Mouse (Mus musculus) embryonic facial prominence, embryonic 10.5 days (tissue): ENCODE measurements around the gene Mbnl1. TPM values are rescaled to one million over a fixed set of nuclear protein-coding genes. Genes with fewer than 3 reads are reported as not detected.
"Not testable (repeated sequence)": the region's sequence is repeated elsewhere in the genome, so short reads cannot be mapped to it uniquely, and the experiment has no call there.

Experiments used
- DNase-seq: peaks from one replicate; pipeline ENCODE4 v3.0.0-alpha.2; 2017; ENCODE audit warnings: low spot score
- H3K27ac ChIP-seq: fragments of 300-500 bp; sonication (generic); replicated peaks from 2 replicates; pipeline ENCODE4 v1.5.1; 2016; ENCODE audit warnings: mild to moderate bottlenecking
- H3K27me3 ChIP-seq: fragments of 300-500 bp; sonication (generic); replicated peaks from 2 replicates; pipeline ENCODE4 v1.6.1; 2016; ENCODE audit warnings: low read depth, mild to moderate bottlenecking; ENCODE audit not compliant: poor library complexity, severe bottlenecking
- H3K36me3 ChIP-seq: fragments of 300-500 bp; sonication (generic); replicated peaks from 2 replicates; pipeline ENCODE4 v1.6.1; 2016; ENCODE audit warnings: mild to moderate bottlenecking, moderate library complexity
- H3K4me1 ChIP-seq: fragments of 300-500 bp; sonication (generic); 2 replicates; pipeline ENCODE4 v1.6.1; 2016
- H3K4me3 ChIP-seq: fragments of 300-500 bp; sonication (generic); 2 replicates; pipeline ENCODE4 v1.5.1; 2016; ENCODE audit warnings: mild to moderate bottlenecking, moderate library complexity
- H3K9me3 ChIP-seq: fragments of 300-500 bp; sonication (generic); 2 replicates; pipeline ENCODE4 v1.6.1; 2016; ENCODE audit warnings: mild to moderate bottlenecking
- WGBS: fragments of 180-500 bp; shearing (Covaris S2); methylation state at CpG from one replicate; pipeline ENCODE4 v1.1.7; 2016; 5-methylcytosine and 5-hydroxymethylcytosine counted together
- polyA plus RNA-seq: library from polyadenylated mRNA; unstranded; fragments of >200 nt; fragmentation: Nextera tagmentation; extraction: Ambion mirVana; gene quantifications from 2 replicates; pipeline ENCODE4 v1.2.1, GENCODE M21; 2016

Mbnl1 gene
- 52.2 and 55.0 TPM in 2 replicates for polyA plus RNA-seq

DNA sequence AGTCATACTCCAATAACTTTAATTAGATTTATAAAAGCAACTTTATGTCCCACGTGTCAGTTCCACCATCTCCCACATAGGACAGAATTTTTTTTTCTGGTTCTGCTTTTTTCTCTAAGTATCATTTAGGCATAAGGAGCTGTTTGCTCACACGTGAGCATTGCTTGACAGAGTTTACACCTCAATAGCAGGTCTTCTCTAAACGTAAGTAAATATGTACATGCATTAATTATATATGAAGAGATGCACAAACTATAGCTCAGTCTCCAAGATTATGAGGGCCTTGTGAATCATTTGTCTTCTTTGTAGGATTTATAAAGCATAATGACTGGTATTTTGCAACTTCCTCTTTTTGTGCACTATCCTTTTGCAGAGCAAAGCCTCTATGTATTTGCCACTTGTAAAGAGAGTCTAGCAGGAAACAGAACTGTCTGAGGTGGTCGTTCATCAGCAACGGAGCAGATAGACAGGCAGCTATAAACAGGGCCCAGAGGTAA, at the start of gene Mbnl1:
Gene Mbnl1 (plus strand): TSS at position 150 of the 497 bp plus-strand sequence.
- H3K9me3 ChIP-seq: no peaks in the 10 kb centered on the region
- H3K4me3 ChIP-seq: no peak within 1 kb of the TSS
- H3K27me3 ChIP-seq: no peaks in the 10 kb centered on the region
- no peak within 1 kb of the TSS for H3K27ac ChIP-seq
- H3K36me3 ChIP-seq: no peaks in the 10 kb centered on the region
- no peaks in the 10 kb centered on the region for H3K4me1 ChIP-seq
- no peak for DNase-seq
- 73% methylated on average over 5 of the region's 5 CpGs for WGBS

DNA sequence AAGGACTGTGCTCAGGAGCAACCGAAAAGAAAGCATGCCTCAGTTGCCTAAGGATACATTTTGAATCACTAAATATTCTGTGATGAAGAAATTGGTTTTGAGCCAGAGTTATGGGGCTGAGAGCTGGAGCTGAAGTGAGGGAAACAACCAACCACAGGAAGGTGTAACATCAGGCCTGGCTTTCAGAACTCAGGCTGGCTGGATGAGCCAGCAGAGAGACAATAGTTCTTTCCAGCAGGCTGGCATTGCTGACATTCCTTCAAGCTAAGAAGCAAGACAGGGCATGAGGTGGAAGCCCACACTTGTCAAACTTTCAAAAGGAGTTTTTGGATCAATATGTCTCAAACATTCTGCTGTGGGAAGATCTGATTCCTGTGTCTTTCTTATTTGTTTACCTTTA, 48.5 kb upstream of the Mbnl1 start:
- Histone ChIP-seq H3K9me3 (no peaks in the 10 kb centered on the region), H3K4me1 (no peaks in the 10 kb centered on the region), H3K27ac (no peak overlapping the region; the same call in 1 of the 2 replicates), H3K36me3 (no peaks in the 10 kb centered on the region), H3K27me3 (no peaks in the 10 kb centered on the region), H3K4me3 (no peak overlapping the region)
- DNase-seq: no peak
- WGBS: 92% methylated on average over 1 of the region's 1 CpGs

DNA sequence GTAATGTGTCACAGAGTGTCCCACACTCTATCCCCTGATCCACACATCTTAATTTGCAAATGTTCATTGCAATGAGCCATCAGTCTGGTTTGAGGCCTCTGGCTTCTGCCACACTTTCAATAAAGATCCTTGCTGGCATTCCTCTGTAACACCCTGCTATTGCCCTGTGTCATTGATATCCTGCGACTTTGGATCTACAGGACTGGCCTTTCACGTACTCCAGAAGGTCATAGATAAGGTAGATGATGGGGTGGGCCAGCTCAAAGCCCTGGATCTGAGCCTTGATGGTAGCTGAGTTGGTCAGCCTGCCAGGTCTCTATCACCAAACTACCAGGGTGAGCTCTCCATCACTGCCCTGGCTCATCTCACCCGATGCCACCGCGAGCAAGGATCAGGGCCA, 43.6 kb upstream of the Mbnl1 start:
- 92% methylated on average over 5 of the region's 5 CpGs for whole genome bisulfite sequencing

DNA sequence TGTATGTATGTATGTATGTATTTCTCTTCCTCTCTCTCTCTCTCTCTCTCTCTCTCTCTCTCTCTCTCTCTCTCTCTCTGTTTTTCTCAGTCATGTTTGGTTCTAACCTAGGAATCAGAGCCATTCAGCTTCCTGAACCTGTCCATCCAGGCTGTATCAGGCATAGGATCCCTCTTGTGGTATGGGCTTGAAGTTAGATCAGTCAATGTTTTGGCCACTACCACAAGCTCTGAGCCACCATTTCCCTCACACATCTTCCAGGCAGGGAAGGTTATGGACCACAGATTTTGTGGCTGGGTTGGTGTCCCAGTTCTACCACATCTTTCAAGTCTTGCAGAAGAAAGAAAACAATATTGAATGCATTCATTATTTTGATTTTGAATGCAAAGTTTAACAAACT, 35.4 kb upstream of the Mbnl1 start:
- no peaks in the 10 kb centered on the region for H3K27me3 ChIP-seq
- H3K27ac ChIP-seq: no peak overlapping the region
- H3K4me3 ChIP-seq: no peak overlapping the region
- H3K9me3 ChIP-seq: no peaks in the 10 kb centered on the region
- no peak for DNase-seq
- H3K4me1 ChIP-seq: no peaks in the 10 kb centered on the region
- no peaks in the 10 kb centered on the region for H3K36me3 ChIP-seq

More for the DNA sequence above, 43.6 kb upstream of the Mbnl1 start:
- H3K4me3 ChIP-seq: no peak overlapping the region
- H3K36me3 ChIP-seq: no peaks in the 10 kb centered on the region
- no peak for DNase-seq
- no peaks in the 10 kb centered on the region for H3K9me3 ChIP-seq
- no peaks in the 10 kb centered on the region for H3K4me1 ChIP-seq
- no peaks in the 10 kb centered on the region for H3K27me3 ChIP-seq
- no peak overlapping the region for H3K27ac ChIP-seq

GRCm38 (mm10) chr3:60437678-60438232, 34.9 kb upstream of the Mbnl1 start:
- no peaks in the 10 kb centered on the region for H3K36me3 ChIP-seq
- DNase-seq: no peak
- WGBS: 86% methylated on average over 1 of the region's 1 CpGs
- no peaks in the 10 kb centered on the region for H3K4me1 ChIP-seq
- H3K4me3 ChIP-seq: no peak overlapping the region
- no peaks in the 10 kb centered on the region for H3K27me3 ChIP-seq
- no peak overlapping the region for H3K27ac ChIP-seq
- H3K9me3 ChIP-seq: no peaks in the 10 kb centered on the region

GRCm38 (mm10) chr3:60438715-60439114, 33.9 kb upstream of the Mbnl1 start:
- no peaks in the 10 kb centered on the region for H3K27me3 ChIP-seq
- H3K36me3 ChIP-seq: no peaks in the 10 kb centered on the region
- no peaks in the 10 kb centered on the region for H3K9me3 ChIP-seq
- no peak for DNase-seq
- 94% methylated on average over 1 of the region's 1 CpGs for WGBS
- no peak overlapping the region for H3K27ac ChIP-seq
- H3K4me1 ChIP-seq: no peaks in the 10 kb centered on the region
- no peak overlapping the region for H3K4me3 ChIP-seq

GRCm38 (mm10) chr3:60461828-60462521, 10.7 kb upstream of the Mbnl1 start:
- Histone ChIP-seq H3K27me3 (no peaks in the 10 kb centered on the region), H3K27ac (no peak overlapping the region), H3K4me1 (no peaks in the 10 kb centered on the region), H3K4me3 (no peak overlapping the region), H3K36me3 (no peaks in the 10 kb centered on the region), H3K9me3 (no peaks in the 10 kb centered on the region)
- no peak for DNase-seq
- WGBS: 91% methylated on average over 6 of the region's 6 CpGs

- H3K9me3 ChIP-seq, H3K4me3 ChIP-seq, H3K4me1 ChIP-seq, DNase-seq, H3K27ac ChIP-seq, H3K36me3 ChIP-seq, H3K27me3 ChIP-seq: not testable (repeated sequence)
- 90% methylated on average over 2 of the region's 3 CpGs for WGBS
These were observed 4.0 kb upstream of the Mbnl1 start for GRCm38 (mm10) chr3:60468667-60469066.

GRCm38 (mm10) chr3:60469170-60469805, 3.3 kb upstream of the Mbnl1 start:
- H3K4me1 ChIP-seq, DNase-seq, H3K9me3 ChIP-seq, H3K27me3 ChIP-seq, H3K4me3 ChIP-seq, H3K27ac ChIP-seq, H3K36me3 ChIP-seq: not testable (repeated sequence)
- WGBS: 75% methylated on average over 2 of the region's 3 CpGs

- H3K27me3 ChIP-seq: no peaks in the 10 kb centered on the region
- no peak overlapping the region for H3K4me3 ChIP-seq
- H3K9me3 ChIP-seq: no peaks in the 10 kb centered on the region
- 89% methylated on average over 2 of the region's 2 CpGs for WGBS
- H3K27ac ChIP-seq: no peak overlapping the region
- H3K4me1 ChIP-seq: no peaks in the 10 kb centered on the region
- DNase-seq: no peak
- no peaks in the 10 kb centered on the region for H3K36me3 ChIP-seq
These were observed 484 bp upstream of the Mbnl1 start for GRCm38 (mm10) chr3:60472011-60472680.

GRCm38 (mm10) chr3:60473861-60474653, 1.4 kb downstream of the Mbnl1 start:
- DNase-seq: no peak
- 92% methylated on average over 11 of the region's 11 CpGs for WGBS
- Histone ChIP-seq H3K36me3 (no peaks in the 10 kb centered on the region), H3K27me3 (no peaks in the 10 kb centered on the region), H3K4me1 (no peaks in the 10 kb centered on the region), H3K4me3 (no peak overlapping the region), H3K9me3 (no peaks in the 10 kb centered on the region), H3K27ac (no peak overlapping the region)

GRCm38 (mm10) chr3:60474654-60474972, 2.0 kb downstream of the Mbnl1 start:
- no peak for DNase-seq
- no peak overlapping the region for H3K4me3 ChIP-seq
- 94% methylated on average over 3 of the region's 3 CpGs for WGBS
- H3K9me3 ChIP-seq: no peaks in the 10 kb centered on the region
- H3K36me3 ChIP-seq: no peaks in the 10 kb centered on the region
- H3K27me3 ChIP-seq: no peaks in the 10 kb centered on the region
- no peak overlapping the region for H3K27ac ChIP-seq
- no peaks in the 10 kb centered on the region for H3K4me1 ChIP-seq
